Mouse (Mus musculus) MEL (cell line): ENCODE data around the gene Hist1h2ba. TPM values are rescaled to one million over a fixed set of nuclear protein-coding genes. Genes with fewer than 3 reads are reported as not detected.

Experiments used
- DNase-seq: peaks from one replicate; pipeline ENCODE4 v3.0.0; 2011; ENCODE audit warnings: low read depth, low spot score
- H3K27ac ChIP-seq: 2 replicates; pipeline ENCODE4 v1.5.1; 2012; ENCODE audit warnings: low read depth, mild to moderate bottlenecking, control low read depth, low read length, moderate library complexity; ENCODE audit not compliant: control insufficient read depth
- H3K27me3 ChIP-seq, 2 experiments: fragments of 150-350 bp in 1 of 2; sonication (generic) in 1 of 2; 2 replicates each; pipeline ENCODE4 v1.6.1; 2012; ENCODE audit warnings: low read length in 2 of 2, mild to moderate bottlenecking in 2 of 2, improper control_type of control experiment in 1 of 2, moderate library complexity in 1 of 2; ENCODE audit not compliant: insufficient read depth in 2 of 2, control insufficient read depth in 1 of 2
- H3K36me3 ChIP-seq, 2 experiments: 2 replicates each; pipeline ENCODE4 v1.6.1; 2012 to 2014; ENCODE audit warnings: low read length in 2 of 2, improper control_type of control experiment in 1 of 2, inconsistent platforms in 1 of 2, mild to moderate bottlenecking in 1 of 2; ENCODE audit not compliant: insufficient read depth in 2 of 2, control insufficient read depth in 1 of 2
- H3K4me1 ChIP-seq, 2 experiments: fragments of 150-350 bp in 1 of 2; sonication (generic) in 1 of 2; 2 replicates each; pipeline ENCODE4 v1.6.1; 2012; ENCODE audit warnings: low read length in 2 of 2, improper control_type of control experiment in 1 of 2, mild to moderate bottlenecking in 1 of 2; ENCODE audit not compliant: insufficient read depth in 2 of 2, control insufficient read depth in 1 of 2
- H3K4me3 ChIP-seq, 2 experiments: fragments of 150-350 bp in 1 of 2; sonication (generic) in 1 of 2; 2 replicates each; pipeline ENCODE4 v1.5.1; 2012; ENCODE audit warnings: low read depth in 2 of 2, low read length in 2 of 2, mild to moderate bottlenecking in 2 of 2, moderate library complexity in 2 of 2, control low read depth in 1 of 2, improper control_type of control experiment in 1 of 2; ENCODE audit not compliant: control insufficient read depth in 1 of 2, insufficient read depth in 1 of 2
- H3K79me2 ChIP-seq: 2 replicates; pipeline ENCODE4 v1.6.1; 2012; ENCODE audit warnings: mild to moderate bottlenecking, low read length, moderate library complexity; ENCODE audit not compliant: control insufficient read depth, poor library complexity, insufficient read depth
- H3K9ac ChIP-seq: 2 replicates; pipeline ENCODE4 v1.6.1; 2012; ENCODE audit warnings: low read depth, mild to moderate bottlenecking, control low read depth, low read length, moderate library complexity; ENCODE audit not compliant: control insufficient read depth, poor library complexity, severe bottlenecking
- H3K9me3 ChIP-seq: fragments of 150-350 bp; sonication (generic); replicated peaks from 2 replicates; pipeline ENCODE4 v1.6.1; 2012; ENCODE audit warnings: mild to moderate bottlenecking, low read length, improper control_type of control experiment, moderate library complexity; ENCODE audit not compliant: insufficient read depth
- BHLHE40 ChIP-seq: IDR thresholded peaks from 2 replicates; pipeline ENCODE4 v1.6.1; 2012; ENCODE audit warnings: low read depth, mild to moderate bottlenecking, inconsistent platforms, low read length, improper control_type of control experiment, borderline replicate concordance
- CHD1 ChIP-seq: IDR thresholded peaks from 2 replicates; pipeline ENCODE4 v1.6.1; 2012; ENCODE audit warnings: low read depth, mild to moderate bottlenecking, inconsistent platforms, low read length, improper control_type of control experiment
- CHD2 ChIP-seq: IDR thresholded peaks from 2 replicates; pipeline ENCODE4 v1.6.1; 2011; ENCODE audit warnings: low read length, improper control_type of control experiment
- CTCF ChIP-seq, 3 experiments: IDR thresholded peaks in 2 of 3; conservative IDR thresholded peaks in 1 of 3; 2 replicates each; pipeline ENCODE4 v1.5.1; 2011 to 2012; ENCODE audit warnings: low read length in 3 of 3, low read depth in 2 of 3, mild to moderate bottlenecking in 2 of 3, improper control_type of control experiment in 1 of 3, inconsistent platforms in 1 of 3, mixed read lengths in 1 of 3, moderate library complexity in 1 of 3; ENCODE audit not compliant: control insufficient read depth in 1 of 3, insufficient read depth in 1 of 3, poor library complexity in 1 of 3, severe bottlenecking in 1 of 3
- ELF1 ChIP-seq: IDR thresholded peaks from 2 replicates; pipeline ENCODE4 v1.6.1; 2014; ENCODE audit warnings: low read depth, mild to moderate bottlenecking, inconsistent platforms, low read length, improper control_type of control experiment, moderate library complexity
- ETS1 ChIP-seq: IDR thresholded peaks from 2 replicates; pipeline ENCODE4 v1.6.1; 2012; ENCODE audit warnings: low read depth, mild to moderate bottlenecking, inconsistent platforms, low read length, improper control_type of control experiment, moderate library complexity
- GABPA ChIP-seq: IDR thresholded peaks from 2 replicates; pipeline ENCODE4 v1.6.1; 2012; ENCODE audit warnings: low read depth, mild to moderate bottlenecking, inconsistent platforms, low read length, improper control_type of control experiment, moderate library complexity
- GATA1 ChIP-seq: IDR thresholded peaks from 2 replicates; pipeline ENCODE4 v1.6.1; 2011; ENCODE audit warnings: low read depth, low read length, improper control_type of control experiment
- HCFC1 ChIP-seq: IDR thresholded peaks from 2 replicates; pipeline ENCODE4 v1.6.1; 2012; ENCODE audit warnings: low read depth, mild to moderate bottlenecking, inconsistent platforms, low read length, improper control_type of control experiment, moderate library complexity
- KAT2A ChIP-seq: conservative IDR thresholded peaks from 2 replicates; pipeline ENCODE4 v1.6.1; 2012; ENCODE audit warnings: low read depth, low read length, improper control_type of control experiment, inconsistent platforms
- MAFK ChIP-seq: IDR thresholded peaks from 2 replicates; pipeline ENCODE4 v1.6.1; 2011; ENCODE audit warnings: low read depth, mild to moderate bottlenecking, low read length, improper control_type of control experiment, borderline replicate concordance
- MAZ ChIP-seq: IDR thresholded peaks from 2 replicates; pipeline ENCODE4 v1.6.1; 2012; ENCODE audit warnings: low read depth, mild to moderate bottlenecking, inconsistent platforms, low read length, improper control_type of control experiment
- MEF2A ChIP-seq: IDR thresholded peaks from 2 replicates; pipeline ENCODE4 v1.6.1; 2014; ENCODE audit warnings: low read depth, mild to moderate bottlenecking, inconsistent platforms, low read length, improper control_type of control experiment; ENCODE audit not compliant: poor library complexity, insufficient replicate concordance, severe bottlenecking; ENCODE audit errors: extremely low read depth
- MYB ChIP-seq: IDR thresholded peaks from 2 replicates; pipeline ENCODE4 v1.6.1; 2011; ENCODE audit warnings: mild to moderate bottlenecking, low read depth, low read length, improper control_type of control experiment
- MYC ChIP-seq: IDR thresholded peaks from 2 replicates; pipeline ENCODE4 v1.6.1; 2011; ENCODE audit warnings: low read depth, mild to moderate bottlenecking, low read length, improper control_type of control experiment, moderate library complexity
- POLR2AphosphoS2 ChIP-seq: IDR thresholded peaks from 2 replicates; pipeline ENCODE4 v1.6.1; 2011; ENCODE audit warnings: low read length, improper control_type of control experiment
- RAD21 ChIP-seq: IDR thresholded peaks from 2 replicates; pipeline ENCODE4 v1.6.1; 2011; ENCODE audit warnings: mild to moderate bottlenecking, low read depth, low read length, improper control_type of control experiment
- TAL1 ChIP-seq: IDR thresholded peaks from 2 replicates; pipeline ENCODE4 v1.6.1; 2012; ENCODE audit warnings: mild to moderate bottlenecking, inconsistent platforms, low read length, moderate library complexity, mixed read lengths
- TBP ChIP-seq: IDR thresholded peaks from 2 replicates; pipeline ENCODE4 v1.8.0; 2011; ENCODE audit warnings: low read depth, low read length, improper control_type of control experiment
- TCF12 ChIP-seq: IDR thresholded peaks from 2 replicates; pipeline ENCODE4 v1.6.1; 2014; ENCODE audit warnings: low read depth, mild to moderate bottlenecking, inconsistent platforms, low read length, improper control_type of control experiment, moderate library complexity
- UBTF ChIP-seq: IDR thresholded peaks from 2 replicates; pipeline ENCODE4 v1.6.1; 2012; ENCODE audit warnings: low read depth, mild to moderate bottlenecking, inconsistent platforms, low read length, improper control_type of control experiment, moderate library complexity, borderline replicate concordance; ENCODE audit not compliant: insufficient read depth
- ZKSCAN1 ChIP-seq: IDR thresholded peaks from 2 replicates; pipeline ENCODE4 v1.6.1; 2012; ENCODE audit warnings: low read depth, mild to moderate bottlenecking, inconsistent platforms, low read length, improper control_type of control experiment, moderate library complexity
- ZMIZ1 ChIP-seq: IDR thresholded peaks from 2 replicates; pipeline ENCODE4 v1.6.1; 2012; ENCODE audit warnings: low read depth, mild to moderate bottlenecking, inconsistent platforms, low read length, improper control_type of control experiment, moderate library complexity
- polyA plus RNA-seq, 2 experiments: library from polyadenylated mRNA; stranded (reverse) in 1 of 2; unstranded in 1 of 2; fragments of >175 nt in 1 of 2; fragments of >200 nt in 1 of 2; gene quantifications; 2 replicates each; pipeline versions ENCODE4 v1.2.1 to v1.2.4; 2012; ENCODE audit warnings: low replicate concordance in 2 of 2, low read depth in 1 of 2; ENCODE audit not compliant: insufficient read length in 2 of 2, insufficient read depth in 1 of 2, missing spikeins in 1 of 2
- total RNA-seq: library from RNA; depleted of rRNA; stranded (reverse); fragments of 300-350 nt; gene quantifications from 2 replicates; pipeline ENCODE4 v1.2.3, GENCODE M21; 2012

Hist1h2ba gene
- total and polyA plus RNA-seq, 3 experiments, result 0.58 TPM; not detected in 2

DNA sequence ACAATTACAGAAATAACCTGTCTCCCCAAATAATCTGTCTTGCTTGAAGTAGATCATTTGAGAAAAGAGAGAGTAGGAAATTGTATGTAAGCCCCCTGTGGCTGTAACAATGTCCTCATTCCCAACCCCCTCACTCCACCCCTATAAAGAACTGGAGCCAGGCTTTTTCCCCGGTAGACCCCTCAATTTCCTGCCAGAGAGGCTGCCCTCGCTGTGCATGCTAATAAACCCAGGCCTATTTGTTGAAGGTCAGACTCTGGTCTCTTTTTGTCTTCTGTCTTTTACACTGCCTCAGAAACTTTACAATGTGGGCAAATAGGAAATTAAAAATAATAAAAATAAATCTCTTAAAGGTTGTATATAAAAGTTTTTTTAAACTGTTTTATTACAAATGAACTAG, 12.3 kb upstream of the Hist1h2ba start:
- H3K9me3 ChIP-seq, result no peaks in the 10 kb centered on the region
- peaks cover 6 to 8% of the 10 kb centered on the region in 2 experiments; a peak in 3 of 4 replicates for H3K27me3 ChIP-seq
- no peaks in the 10 kb centered on the region for H3K4me1 ChIP-seq
- H3K9ac ChIP-seq, result no peak overlapping the region
- no peak overlapping the region for H3K27ac ChIP-seq
- TF ChIP-seq ZKSCAN1, result no peak
- no peak for TF ChIP-seq MYC
- no peak for TF ChIP-seq MEF2A
- TF ChIP-seq CHD2, result no peak
- TF ChIP-seq ZMIZ1, result no peak
- no peak for TF ChIP-seq MAZ
- TF ChIP-seq POLR2AphosphoS2, result no peak
- TF ChIP-seq UBTF, result no peak
- no peak for TF ChIP-seq TCF12
- no peak for TF ChIP-seq TBP
- no peak for TF ChIP-seq ELF1
- TF ChIP-seq ETS1, result no peak
- TF ChIP-seq GATA1, result no peak
- no peak for TF ChIP-seq RAD21
- TF ChIP-seq CTCF (IDR thresholded peaks at IDR 0.05 in 2 of 3, conservative IDR thresholded peaks at IDR 0.05 in 1 of 3; ENCODE audit: control insufficient read depth in 1 of 3, insufficient read depth in 1 of 3, low read depth in 2 of 3, low read length in 3 of 3, poor library complexity in 1 of 3, severe bottlenecking in 1 of 3), result no peak
- no peak for TF ChIP-seq GABPA
- no peak for TF ChIP-seq MYB
- TF ChIP-seq BHLHE40, result no peak
- no peak for TF ChIP-seq CHD1
- no peak for DNase-seq
- H3K79me2 ChIP-seq, result no peaks in the 10 kb centered on the region
- H3K4me3 ChIP-seq, result no peak overlapping the region
- no peaks in the 10 kb centered on the region for H3K36me3 ChIP-seq

GRCm38 (mm10) chr13:23942861-23943260, 8.9 kb upstream of the Hist1h2ba start:
- Histone ChIP-seq H3K79me2 (no peaks in the 10 kb centered on the region), H3K9ac (no peak overlapping the region), H3K9me3 (no peaks in the 10 kb centered on the region), H3K36me3 (no peaks in the 10 kb centered on the region), H3K27ac (no peak overlapping the region), H3K27me3 (peaks cover 6 to 7% of the 10 kb centered on the region in 2 experiments; a peak in 3 of 4 replicates), H3K4me3 (no peak overlapping the region), H3K4me1 (no peaks in the 10 kb centered on the region)
- peak; percentile 5 for DNase-seq
- TF ChIP-seq RAD21, result peak; percentile 8
- TF ChIP-seq TAL1, result no peak
- TF ChIP-seq ETS1, result no peak
- no peak for TF ChIP-seq BHLHE40
- TF ChIP-seq CTCF (IDR thresholded peaks at IDR 0.05 in 2 of 3, conservative IDR thresholded peaks at IDR 0.05 in 1 of 3; ENCODE audit: control insufficient read depth in 1 of 3, insufficient read depth in 1 of 3, low read depth in 2 of 3, low read length in 3 of 3, poor library complexity in 1 of 3, severe bottlenecking in 1 of 3), result peak in 1 of 3 experiments; percentile 16; a peak in 1 of 6 replicates
- no peak for TF ChIP-seq MAFK
- TF ChIP-seq HCFC1, result no peak
- TF ChIP-seq KAT2A, result no peak
- TF ChIP-seq MYC, result no peak
